Mouse (Mus musculus) brain, embryonic 14.5 days (tissue): Measurements from ENCODE around the gene Stim1.

ENCODE experiments used
- CTCF ChIP-seq: fragments of 200-500 bp; IDR thresholded peaks from 2 replicates; pipeline ENCODE4 v1.5.1; 2012; ENCODE audit warnings: inconsistent platforms, mild to moderate bottlenecking, moderate library complexity, borderline replicate concordance; ENCODE audit not compliant: insufficient read depth, insufficient read length; ENCODE audit errors: extremely low read depth
- POLR2A ChIP-seq: fragments of 200-500 bp; IDR thresholded peaks from 2 replicates; pipeline ENCODE4 v1.6.1; 2012; ENCODE audit warnings: mild to moderate bottlenecking, inconsistent platforms, borderline replicate concordance; ENCODE audit not compliant: poor library complexity, insufficient read depth, insufficient read length, severe bottlenecking; ENCODE audit errors: extremely low read depth

DNA sequence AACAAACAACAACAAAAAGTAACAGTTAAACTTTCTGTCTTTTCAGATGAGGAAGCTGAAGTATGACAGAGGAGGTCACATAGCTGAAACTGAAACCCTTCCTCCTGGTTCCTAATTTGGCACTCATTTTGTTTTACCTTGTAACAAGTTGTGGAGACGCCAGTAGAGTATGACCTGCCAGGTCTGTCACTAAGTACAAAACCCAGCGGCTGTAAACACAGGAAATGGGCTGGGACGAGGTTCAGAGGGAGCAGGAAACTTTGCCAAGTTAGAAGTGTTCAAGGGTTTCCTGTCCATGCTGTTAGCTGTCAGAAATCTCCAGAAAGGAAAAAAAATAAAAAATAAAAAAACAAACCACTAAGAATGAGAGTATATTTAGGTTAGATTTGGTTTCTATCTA is 70.3 kb downstream of the Stim1 start:
- TF ChIP-seq CTCF = no peak
- no peak for TF ChIP-seq POLR2A
